Mouse (Mus musculus): Measurements from ENCODE around the gene Fadd.

The Fadd gene

DNA sequence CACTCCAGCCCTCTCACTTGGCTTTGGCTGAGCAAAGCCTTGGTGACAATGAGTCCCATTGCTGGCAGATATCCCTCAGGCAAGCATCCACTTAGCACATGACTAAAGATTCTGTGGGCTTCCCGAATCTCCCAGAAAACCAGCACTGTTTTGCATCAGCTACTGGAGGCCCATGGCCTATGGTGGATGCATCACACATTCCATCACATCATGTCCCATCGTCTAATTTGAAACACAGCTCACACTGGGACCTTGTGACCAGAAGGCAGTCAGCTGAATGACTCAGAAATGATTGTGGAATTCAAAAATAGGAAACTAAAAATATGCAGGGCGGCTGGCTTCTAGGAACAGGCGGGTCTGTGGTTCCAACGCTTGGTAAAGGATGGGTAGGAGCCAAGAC is 4.4 kb downstream of the Fadd start:
- no peak for DNase-seq (ENCODE audit: low read depth)

DNA sequence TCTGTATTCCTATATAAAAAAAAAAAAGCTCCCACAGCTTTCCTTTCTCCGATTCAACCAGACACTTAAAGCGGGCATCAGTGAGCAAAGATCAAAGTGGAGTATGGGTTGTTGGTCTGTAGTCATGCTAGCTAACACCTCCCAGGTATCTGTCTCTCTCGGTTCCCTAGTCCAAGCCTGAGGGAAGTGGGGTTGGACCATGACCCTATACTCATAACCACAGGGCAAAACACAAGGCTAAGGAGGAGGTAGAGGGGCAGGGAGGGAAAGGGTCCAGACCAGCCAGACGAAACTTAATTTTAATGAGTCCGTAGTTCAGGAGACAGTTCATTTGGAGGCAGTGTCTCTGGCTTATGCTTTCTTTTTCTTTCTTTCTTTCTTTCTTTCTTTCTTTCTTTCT is 10.0 kb downstream of the Fadd start:
- DNase-seq (ENCODE audit: low read depth) = no peak

DNA sequence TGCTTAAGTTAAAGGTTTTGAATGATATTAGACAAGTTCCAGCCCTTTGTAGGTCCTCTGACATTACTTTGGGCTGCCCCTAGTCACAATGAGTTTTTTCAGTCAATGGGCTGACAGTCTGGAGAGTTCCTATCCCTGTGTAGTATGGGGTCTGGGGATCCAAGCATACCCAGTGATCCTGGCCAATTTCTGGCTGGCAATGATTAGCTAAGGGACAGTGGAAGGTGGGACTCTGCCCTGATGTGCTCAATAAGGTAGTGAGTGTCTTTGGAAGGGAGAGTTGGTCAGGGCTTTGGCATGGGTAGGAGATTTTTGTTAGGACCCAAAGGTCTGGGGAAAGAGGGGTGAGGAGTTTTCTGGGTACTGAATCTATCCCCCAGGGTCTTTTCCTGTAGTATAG is 10.7 kb downstream of the Fadd start:
- DNase-seq (ENCODE audit: low read depth) = no peak

DNA sequence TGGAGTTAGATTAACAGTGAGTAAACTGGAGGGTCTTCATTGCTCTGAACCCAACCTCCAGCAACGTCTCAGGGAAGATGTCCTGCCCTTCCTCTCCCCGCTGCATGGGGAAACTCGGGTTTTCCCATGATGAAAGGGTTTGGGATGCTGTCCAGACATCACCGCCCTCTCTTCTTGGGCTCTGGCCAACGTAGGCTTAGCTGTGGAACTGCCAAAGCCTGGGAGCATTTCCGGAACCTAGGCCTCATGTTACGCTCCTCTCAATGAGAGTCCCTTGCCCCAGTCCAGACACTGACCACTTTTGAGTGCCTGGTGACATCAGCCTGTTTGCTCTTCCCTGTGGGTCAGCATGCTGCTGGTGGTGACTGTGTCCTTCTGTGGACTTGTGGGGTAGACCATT is 12.8 kb downstream of the Fadd start:
- DNase-seq (ENCODE audit: low read depth) = no peak

DNA sequence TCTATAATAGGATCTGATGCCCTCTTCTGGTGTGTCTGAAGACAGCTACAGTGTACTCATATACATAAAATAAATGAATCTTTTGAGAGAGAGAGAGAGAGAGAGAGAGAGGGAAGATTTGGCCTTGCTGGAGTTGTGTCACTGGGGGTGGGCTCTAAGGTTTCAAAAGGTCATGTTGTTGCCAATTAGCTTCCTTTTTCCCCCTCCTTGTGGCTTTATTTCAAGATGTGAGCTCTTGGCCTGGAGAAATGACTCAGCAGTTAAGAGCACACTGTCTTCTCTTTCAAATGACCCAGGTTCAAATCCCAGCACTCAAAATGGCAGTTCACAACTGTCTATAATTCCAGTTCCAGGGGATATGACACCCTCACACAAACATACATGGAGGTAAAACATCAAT is 14.2 kb downstream of the Fadd start:
- no peak for DNase-seq (ENCODE audit: low read depth)

DNA sequence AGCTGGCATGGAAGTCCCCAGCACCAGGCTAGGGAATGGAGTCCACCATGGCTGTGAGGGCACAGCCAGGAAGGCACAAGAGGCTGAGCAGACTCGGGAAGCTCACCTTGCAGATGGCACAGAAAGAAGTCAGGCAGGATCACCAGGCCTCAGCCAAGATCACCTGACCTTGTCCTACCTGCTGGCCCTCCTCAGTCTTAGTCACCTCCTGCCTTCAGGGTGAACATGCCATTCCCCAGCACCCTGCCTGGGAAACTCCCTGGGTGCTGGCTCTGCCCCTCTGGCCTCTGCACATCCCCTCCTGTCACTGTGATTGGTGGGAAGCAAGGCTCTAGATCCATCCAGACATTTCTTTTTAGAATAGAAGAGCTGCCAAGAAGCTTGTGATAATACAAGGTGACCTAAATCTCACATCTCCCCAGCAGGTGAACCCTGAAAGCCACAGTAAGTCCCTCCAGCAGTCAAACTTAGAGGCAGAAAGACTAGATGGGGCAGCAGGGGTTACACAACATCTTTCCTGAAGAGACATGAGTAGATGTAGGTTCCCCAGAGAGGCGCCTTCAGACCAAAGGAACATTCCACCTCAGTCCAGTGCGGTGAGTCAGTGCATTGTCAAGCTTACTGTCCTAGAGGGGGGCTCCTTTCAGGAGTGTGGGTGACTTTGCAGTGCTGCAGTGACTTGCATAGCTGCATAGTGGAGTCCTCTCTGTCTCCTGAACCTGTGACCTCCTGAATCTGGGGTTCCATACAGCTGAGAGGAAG is 15.2 kb downstream of the Fadd start:
- no peak for DNase-seq (ENCODE audit: low read depth)

DNA sequence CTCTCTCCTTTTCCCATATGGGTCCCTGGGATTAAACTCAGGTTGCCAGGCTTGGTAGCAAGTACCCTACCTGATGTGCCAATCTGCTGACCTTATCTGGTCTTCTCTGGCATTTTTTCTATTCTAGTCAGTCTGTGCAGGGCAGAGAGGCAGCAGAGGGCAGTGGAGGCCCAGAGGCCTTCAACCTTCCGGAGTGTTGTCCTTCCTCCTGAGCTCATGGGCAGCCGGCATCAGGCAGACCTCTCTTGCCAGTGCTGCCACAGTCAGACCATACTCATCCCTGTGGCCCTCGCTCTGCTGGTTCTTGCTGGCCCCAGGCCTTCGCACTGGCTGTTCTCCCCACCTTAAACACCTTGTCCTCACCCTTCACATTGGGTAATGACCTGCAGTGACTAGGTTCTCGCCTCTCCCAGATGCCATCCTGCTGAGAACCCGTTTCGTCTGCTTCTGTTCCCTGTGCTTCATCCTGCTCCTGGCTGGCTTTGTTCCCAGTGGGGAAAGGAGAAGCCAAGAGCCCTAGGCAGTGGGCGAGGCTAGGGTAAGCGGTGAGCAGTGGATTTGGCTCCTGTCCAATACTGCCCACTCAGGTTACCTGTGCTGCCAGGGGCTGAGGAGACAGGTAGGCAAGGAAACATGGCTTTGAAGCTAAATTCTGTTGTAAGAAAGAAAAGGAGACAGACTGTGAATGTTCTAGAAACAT is 18.7 kb downstream of the Fadd start:
- DNase-seq (ENCODE audit: low read depth) = no peak

DNA sequence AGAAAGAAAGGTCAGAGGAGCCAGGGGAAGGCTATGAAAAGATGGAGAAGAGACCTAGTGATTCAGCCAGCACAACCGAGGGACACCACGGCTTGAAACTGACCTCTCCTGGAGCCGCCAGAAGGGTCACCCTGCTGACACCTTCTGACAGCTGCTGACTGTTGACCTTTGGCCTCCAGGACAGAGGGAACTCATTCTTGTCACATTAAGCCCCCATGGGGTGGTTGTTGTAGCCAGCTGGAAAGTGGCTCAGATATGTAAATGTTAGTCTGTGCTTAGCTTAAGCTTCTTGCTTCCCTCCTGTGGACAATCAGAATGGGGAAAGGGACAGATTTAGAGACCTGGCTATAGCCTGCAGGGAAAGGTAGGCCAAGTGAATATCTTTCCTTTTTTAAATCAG is 20.2 kb downstream of the Fadd start:
- no peak for DNase-seq (ENCODE audit: low read depth)

DNA sequence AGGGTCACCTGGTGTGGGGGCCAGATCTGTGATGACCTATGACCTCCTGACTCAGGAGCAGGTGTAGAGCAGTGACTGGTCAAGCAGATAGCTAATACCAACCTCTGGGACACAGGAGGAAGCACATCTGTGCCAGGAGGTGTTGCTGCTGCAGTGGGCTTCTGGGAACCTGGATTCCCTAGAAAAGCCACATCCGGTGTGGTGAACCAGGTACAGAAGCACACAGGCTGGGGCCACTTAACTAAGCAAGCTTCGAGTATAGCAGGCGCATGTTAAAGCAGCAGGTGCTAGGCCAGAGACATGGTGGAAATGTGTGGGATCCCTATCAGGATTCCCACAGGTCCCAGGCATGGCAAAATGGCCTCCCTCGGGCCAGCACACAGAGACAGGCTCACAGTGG is 21.7 kb downstream of the Fadd start:
- peak; percentile 70 for DNase-seq (ENCODE audit: low read depth)

DNA sequence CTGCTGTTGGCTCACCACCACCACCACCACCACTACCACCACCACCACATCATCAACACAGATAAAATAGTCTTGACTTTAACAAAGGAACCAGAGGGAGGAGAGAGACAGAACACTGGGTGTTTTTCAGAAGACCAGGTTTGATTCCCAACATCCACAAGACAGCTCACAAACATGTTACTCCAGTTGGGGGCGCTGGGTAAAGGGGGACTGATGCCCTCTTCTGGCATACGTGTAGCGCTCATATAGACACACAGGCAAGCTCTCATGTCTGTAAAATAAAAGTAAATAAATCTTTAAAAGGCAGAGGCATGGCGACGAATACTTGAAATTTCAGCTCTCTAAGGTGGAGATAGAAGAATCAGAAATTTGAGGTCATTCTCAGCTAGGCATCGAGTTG is 23.7 kb downstream of the Fadd start:
- DNase-seq (ENCODE audit: low read depth) = no peak

DNA sequence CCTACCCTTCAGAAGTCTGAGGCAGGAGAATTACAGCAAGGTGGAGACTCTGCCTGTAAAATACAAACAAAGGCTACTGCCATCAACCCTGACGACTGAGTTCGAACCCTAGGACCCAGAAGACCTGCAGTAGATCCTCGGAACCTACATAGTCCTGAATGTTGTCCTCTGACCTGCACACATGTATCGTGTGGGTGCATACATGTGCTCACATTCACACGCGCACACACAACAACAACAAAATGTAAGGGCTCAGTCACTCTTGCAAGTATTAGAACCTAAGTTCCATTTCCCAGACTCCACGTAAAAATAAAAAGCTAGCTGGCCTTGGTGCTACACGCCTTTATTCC is 28.2 kb downstream of the Fadd start:
- DNase-seq (ENCODE audit: low read depth) = no peak

DNA sequence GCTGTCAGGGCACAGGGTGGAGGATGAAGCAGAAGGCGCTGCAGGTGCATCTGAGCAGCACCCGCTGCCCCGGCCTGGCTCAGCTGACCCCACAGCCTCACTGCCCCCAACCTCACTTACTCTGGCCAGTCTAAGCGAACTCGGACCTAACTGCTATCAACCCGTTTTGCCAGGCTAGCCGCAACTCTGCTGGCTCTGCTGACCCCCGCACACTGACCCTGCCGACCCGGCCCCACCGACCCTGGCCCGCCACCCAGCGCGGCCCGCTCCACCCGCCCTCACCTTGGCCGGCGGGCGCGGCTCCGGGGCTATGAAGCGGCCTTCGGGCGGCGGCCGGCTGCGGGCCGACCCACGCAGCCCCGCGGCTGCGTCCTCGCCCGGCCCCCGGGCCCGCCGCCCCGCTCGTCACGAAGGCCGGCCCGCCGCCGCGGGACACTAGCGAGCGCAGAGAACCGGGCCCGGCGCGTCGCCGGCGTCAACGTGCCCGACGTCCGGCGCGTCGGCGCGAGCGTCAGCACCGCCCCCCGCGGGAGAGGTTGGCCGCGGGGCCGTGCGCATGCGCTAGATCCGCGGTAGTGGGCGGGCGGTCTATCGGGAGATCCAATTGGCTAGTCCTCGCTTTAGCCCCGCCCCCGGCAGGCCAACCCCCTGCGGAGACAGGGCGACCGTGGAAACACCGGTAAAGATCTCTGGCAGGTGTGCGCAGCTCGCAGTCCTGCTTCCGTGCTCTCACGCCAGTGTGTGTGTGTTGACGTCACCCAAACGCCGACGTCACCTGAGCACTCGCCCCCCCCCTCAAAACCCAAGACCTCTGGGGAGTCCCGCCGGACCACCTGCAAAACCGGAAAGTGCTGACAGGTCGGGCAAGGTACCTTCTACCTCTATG is 28.8 kb downstream of the Fadd start, which contains the start of gene Ppfia1:
Gene Ppfia1, minus strand, starts transcription at position 493 of the 886 bp plus-strand sequence.
- peak; percentile 99 for DNase-seq (ENCODE audit: low read depth)

DNA sequence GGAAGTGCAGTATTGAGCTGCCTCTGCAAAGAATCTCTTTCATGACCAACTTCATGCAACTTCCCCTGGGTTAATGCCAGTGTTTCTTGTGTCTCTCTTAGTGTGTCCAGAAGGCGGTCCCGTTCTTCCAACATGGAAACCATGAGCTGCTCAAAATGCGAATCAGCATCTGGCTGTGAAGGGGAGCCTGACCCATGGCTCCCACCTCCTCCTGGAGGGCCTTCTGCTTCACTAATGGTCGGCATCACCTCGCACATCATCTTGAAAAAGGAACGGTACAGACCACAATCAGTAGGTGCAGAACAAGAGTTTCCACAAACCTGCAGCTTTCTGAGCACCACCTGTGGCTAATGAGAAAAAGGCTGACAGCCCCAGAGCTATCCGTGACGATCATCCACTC is 30.0 kb downstream of the Fadd start:
- no peak for DNase-seq (ENCODE audit: low read depth)

DNA sequence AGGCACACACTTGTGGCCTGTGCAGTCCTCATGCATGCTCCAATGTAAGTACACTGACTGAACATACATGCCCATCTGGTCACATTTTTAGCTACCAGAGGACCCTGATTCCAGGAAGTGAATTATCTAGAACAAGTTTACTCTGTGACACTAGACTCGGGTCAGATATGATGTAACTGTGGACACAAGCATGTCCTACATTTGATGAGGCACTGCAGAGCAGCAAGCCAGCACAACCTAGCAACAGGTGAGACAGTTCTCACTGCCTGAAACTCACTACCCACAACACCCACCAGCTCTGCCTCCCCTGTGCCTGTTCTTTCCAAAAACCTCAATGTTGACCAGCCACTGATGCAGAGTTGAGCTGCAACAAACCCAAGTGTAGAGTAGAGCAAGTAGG is 31.5 kb downstream of the Fadd start:
- no peak for DNase-seq (ENCODE audit: low read depth)

DNA sequence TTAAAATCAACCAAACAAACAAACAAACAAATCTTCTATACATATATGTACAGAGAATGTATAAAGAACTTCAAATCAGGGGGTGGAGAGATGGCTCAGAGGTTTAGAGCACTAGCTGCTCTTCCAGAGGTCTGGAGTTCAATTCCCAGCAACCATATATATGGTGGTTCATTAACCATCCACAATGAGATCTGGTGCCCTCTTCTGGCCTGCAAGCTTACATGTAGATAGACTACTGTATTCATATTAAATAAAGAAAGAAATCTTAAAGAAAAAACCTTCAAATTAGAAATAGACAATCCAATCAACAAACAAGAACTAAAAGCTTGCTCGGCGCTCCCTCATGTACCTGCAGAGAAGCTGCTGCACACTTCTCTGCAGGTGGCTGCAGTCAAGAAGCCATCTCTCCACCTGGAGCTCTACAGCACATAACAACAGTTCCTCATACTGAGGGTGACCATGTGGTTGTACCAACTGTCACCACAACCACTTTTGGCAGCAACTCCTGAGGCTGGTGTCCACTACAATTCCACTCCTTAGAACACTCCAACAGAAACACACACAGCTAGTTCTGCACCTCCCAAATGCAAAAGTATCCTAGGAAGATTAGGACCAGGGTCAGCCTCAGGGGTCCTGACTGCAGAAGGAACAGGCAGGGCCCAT is 32.2 kb downstream of the Fadd start:
- no peak for DNase-seq (ENCODE audit: low read depth)

DNA sequence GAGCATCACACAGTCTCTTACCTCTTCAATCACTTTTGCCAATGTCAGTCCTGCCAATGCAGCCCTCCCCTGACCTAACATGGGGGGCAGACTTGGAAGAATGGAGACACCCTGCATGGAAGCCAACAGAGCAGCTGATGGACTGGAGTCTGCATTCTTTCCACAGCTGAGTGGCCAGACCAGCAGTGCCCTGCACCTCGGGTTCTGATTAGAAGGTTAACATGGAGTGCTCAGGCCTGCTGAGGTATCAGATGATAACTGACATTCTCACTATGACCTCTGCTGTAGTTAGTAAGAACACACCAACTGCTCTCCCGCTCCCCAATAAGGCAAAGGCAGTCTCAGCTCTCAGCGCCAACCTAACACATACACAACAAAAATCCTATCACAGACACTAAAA is 37.0 kb downstream of the Fadd start:
- no peak for DNase-seq (ENCODE audit: low read depth)

DNA sequence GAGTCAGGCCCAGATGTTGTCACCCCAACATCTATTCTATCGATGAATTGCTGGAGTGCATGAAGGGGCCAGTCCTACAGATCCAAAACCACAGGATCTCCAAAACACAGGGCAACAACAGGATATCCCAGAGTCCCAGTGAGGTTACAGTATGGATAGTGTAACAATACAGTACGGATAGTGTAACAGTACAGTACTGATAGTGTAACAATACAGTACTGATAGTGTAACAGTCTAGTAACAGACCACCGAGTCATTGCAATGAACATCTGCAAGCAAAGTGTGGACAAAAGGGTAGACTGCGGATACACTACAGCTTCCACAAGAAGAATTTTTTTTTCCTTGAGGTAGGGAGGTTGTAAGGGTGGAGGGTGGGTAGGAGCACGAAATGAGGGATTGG is 40.9 kb downstream of the Fadd start:
- no peak for DNase-seq (ENCODE audit: low read depth)

DNA sequence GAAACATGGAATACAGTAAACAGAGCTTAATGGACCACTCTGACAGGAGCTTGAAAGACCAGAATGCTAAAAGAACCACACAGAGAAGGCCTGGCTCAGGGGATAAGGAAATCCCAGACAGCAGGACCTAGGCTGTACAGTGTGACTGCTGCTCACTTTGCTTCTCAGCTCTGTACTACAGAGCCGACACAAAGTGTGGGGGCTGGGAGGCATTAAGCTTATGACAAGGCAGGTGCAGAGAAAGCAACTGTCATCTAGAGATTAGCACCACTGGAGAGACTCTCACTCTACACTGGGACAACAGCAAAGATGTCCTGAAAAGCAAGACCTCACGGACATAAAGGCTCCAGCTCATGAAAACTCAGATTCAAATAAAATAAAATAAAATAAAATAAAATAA is 43.1 kb downstream of the Fadd start:
- DNase-seq (ENCODE audit: low read depth) = no peak

DNA sequence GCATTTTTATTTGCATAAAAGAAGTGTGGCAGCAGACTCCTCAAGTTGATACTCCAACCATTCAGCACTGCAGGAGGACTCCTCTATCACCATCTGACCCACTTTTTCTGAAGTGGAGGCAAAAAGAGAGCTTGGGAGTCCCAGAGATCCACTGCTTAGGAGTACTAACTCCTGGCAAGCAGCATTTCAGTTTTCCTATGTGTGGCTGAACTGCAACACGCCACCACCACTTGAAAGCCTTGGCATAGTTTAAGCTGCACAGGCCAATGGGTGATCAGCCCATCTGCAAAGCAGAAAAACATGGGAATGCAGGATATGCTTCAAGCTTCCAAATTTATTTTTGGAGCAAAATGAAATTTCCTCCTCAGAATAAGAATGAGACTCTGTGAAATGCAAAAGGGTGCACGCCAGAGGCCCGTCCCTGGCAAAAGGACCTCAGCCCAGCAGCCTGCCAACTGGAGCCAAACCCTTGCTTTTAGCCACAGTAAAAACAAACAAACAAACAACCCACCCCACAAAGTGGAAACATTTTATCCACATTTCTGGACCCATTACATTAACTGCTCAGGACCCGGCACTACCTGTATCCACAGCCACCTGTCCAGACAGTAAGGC is 44.1 kb downstream of the Fadd start:
- no peak for DNase-seq (ENCODE audit: low read depth)

DNA sequence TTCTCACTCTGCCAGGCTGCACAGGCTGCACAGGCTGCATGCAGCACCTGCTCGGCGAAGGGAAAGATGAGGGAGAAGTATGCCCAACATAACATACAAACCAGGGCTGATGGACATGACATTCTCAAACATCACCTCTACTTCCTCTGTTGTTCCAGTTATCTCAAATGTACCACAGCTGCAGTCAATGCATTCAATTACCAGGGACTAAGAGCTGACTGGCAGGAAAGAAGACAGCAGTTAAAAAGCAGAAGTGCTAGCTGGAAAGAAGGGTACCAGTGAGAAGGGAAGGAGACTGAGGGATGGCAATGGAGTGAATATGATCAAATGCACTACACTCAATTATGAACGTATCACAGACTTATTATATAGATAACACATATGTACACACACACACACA is 45.9 kb downstream of the Fadd start:
- no peak for DNase-seq (ENCODE audit: low read depth)

DNA sequence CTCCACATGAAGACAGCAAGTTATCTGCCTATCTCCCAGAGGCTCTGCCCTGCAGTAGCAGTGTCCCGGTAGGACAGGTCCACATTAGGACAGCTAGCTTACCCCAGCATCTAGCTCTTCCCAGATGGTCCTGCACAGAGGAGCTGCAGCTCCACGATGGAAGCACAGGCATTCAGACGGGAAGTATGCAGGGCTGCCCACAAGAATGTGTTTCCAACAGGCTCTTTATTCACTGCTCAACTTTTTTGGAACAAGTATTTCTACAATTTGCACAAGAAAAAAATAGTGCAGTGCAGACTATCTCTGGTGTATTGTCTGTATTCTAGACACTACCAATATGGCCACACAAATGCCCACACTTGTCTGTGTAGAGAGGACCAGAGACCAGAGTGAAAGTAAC is 47.5 kb downstream of the Fadd start:
- DNase-seq (ENCODE audit: low read depth) = no peak
